Mouse (Mus musculus) urinary bladder, adult 2 months (tissue): ENCODE measurements at regions not wholly inside any gene's neighbourhood (a gene's known extent, or its start where the extent isn't known, plus 50 kb on each side); places are given as distances from the start of the nearest gene placed in this dataset.

Source experiments
- DNase-seq: peaks from one replicate; pipeline ENCODE4 v3.0.0; 2022; ENCODE audit warnings: low spot score

- DNase-seq, result peak; percentile 10
These were observed 229.2 kb downstream of the Zfp36l1 start for GRCm38 (mm10) chr12:79883651-79884050.

DNA sequence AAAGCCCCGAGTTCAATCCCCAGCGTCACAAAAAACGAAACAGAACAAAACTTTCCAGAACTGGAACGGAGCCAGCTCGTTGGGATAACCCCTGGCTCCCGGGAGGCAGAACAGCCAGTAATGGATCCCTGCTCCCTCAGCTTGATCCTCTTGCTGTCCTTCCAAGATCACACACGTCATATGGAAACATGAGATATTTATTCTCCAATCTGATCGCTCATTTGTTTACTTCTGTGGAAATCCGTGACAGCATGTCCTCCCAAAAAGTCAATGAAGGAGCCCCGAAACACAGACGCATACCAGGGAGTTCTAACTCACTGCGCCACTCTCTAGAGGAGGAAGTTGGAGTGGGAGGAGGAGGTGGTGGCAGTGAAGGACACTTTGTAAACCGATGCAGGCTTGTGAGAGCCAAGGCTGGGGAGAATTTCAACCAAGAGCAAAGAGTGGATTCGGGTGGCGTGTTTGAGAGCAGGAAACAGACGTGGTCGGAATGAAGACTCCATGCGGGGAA lies 232.0 kb downstream of the Zfp36l1 start:
- peak; percentile 19 for DNase-seq

- DNase-seq, result no peak
These were observed 232.5 kb downstream of the Zfp36l1 start for GRCm38 (mm10) chr12:79880346-79880745.

- DNase-seq, result peak; percentile 16
These were observed 232.9 kb downstream of the Zfp36l1 start for GRCm38 (mm10) chr12:79879918-79880273.

DNA sequence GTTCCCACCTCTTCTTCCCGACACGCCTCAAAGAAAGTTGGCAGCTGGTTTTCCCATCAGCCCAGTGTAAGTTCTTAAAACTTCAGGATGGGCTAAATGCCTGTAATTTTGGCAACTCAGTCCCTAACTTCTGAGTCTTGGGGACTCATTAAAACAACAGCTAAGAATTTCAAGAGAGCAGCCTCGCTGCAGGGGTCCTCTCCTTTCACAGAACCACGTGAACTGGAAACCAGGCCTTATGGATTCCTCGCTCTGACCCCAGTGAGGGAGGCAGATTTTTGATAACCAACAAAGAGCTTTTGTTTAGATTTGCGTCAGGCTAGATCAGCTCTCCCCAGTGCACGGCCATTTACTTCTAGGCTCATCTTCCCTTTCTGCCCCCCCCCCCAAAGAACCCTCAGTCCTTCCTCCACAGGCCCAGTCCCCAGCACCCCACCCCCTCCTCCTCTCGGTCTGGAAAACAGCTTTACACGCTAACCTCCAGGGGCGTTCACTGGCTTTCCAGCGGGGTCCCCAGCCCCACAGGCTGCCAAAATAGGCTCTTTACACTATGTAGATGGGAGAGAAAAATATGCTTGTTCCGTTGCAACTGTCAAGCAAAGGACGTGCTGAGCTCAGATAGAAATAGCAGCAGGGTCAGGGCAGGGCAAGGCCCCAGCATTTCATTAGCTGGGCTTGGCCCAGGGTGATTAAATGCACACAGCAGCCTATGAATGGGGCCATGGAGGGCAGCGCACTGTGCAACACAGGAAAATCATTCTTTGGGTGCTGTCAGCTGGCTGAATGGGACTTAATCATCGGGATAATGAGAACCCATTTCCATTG lies 233.5 kb downstream of the Zfp36l1 start:
- DNase-seq, result peak; percentile 17

DNA sequence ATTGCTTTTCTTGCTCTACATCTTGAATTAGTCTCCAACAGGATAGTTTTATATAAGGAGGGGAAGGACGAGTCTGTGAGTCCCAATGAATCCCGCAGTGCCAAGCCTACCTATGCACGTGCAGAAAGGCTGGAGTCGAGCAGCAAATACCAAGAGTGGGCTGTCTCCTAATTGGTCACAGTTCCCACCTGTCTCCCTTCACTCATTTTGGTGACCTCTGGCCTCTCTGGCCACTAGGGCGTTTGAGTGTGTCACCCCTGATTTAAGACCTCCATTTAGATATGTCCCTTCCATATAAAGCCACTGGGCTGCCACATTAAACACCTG lies 234.1 kb downstream of the Zfp36l1 start:
- no peak for DNase-seq

DNA sequence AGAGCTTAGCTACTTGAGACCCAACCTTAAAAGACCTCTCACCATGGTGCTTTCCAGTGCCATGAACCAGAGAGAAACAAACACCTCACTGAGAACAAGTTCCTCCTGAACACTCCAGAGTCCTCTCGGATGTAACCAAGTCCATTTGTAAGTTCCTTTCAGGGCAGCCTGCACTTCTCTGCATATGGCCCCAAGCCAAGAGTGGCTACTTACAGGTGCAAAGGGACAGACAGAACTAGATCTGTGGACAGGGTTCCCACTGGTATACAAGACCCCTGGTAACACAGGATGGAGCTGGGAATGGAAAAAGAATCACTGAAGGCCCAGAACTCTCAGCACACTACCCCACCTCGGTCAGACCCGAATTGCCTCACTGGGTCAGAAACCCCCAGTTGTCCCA lies 234.7 kb downstream of the Zfp36l1 start:
- DNase-seq, result no peak

GRCm38 (mm10) chr12:79874333-79874732 lies 238.5 kb downstream of the Zfp36l1 start:
- no peak for DNase-seq

DNA sequence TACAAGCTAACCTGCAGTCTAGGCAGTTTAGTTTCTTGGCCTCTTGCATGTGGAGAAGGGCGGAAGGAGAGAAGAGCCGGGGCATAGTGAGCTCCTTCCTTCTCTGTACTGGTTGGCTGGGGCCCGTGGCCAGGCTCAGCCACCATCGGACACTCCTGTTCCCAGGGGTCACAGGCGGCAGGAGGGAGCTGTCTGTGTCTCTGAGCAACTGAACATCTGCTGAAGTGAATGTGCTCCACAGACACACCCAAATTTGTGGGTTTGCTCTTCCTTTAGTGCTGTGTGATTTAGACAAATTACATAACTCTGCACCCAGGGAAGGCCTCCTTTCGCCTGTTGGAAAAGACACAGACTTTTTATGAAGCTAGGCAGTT lies 247.6 kb downstream of the Zfp36l1 start:
- peak; percentile 21 for DNase-seq

- DNase-seq, result peak; percentile 36
These were observed 248.3 kb downstream of the Zfp36l1 start for GRCm38 (mm10) chr12:79864346-79865178.
